Mouse (Mus musculus): Measurements from ENCODE around the gene Dact3.

Gene Dact3

GRCm38 (mm10) chr7:16894279-16894678 lies 19.2 kb downstream of the Dact3 start:
- no peak for DNase-seq

- DNase-seq = peak; percentile 71
Measured at GRCm38 (mm10) chr7:16895000-16895399, 19.9 kb downstream of the Dact3 start.

DNA sequence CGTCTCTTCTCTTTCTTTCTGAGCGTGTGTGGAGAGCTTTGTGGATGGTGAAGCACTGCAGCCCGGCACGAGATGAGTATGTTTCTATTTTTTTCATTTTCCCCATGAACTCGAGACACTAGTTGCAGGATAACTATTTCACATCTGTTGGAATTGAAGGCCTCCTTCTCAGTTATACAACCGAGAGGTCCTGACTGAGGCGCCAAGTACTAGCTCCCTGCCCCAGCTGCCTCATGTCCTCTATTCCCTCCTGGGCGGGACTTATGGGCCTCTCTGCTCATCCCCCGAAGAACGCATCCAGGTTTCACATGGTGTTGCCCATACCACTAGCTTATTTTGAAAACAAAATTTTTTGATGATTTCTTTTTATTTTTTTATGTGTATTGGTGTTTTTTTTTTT lies 20.4 kb downstream of the Dact3 start:
- DNase-seq = no peak

DNA sequence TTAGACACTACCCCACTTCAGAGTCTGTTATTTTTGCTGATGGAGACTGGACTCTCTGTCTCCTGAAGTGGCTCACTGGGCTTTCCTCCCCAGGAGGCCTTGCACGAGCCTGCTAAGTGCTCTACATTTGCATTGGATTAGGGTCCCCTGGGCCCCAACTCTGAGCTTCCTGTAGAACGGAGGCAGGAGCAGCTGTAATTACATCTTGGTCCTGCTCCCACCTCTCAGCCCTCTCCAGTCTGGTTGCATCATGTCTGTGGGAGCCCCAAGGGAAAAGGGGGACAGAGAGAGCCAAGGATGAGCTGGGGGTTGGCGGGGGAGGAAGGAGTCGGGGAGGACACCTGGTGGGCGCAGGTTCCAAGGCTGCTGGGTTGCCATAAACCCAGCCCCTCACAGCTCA lies 25.4 kb downstream of the Dact3 start:
- DNase-seq = peak; percentile 3

- no peak for DNase-seq
Measured at GRCm38 (mm10) chr7:16903439-16903955, 28.4 kb downstream of the Dact3 start.

DNA sequence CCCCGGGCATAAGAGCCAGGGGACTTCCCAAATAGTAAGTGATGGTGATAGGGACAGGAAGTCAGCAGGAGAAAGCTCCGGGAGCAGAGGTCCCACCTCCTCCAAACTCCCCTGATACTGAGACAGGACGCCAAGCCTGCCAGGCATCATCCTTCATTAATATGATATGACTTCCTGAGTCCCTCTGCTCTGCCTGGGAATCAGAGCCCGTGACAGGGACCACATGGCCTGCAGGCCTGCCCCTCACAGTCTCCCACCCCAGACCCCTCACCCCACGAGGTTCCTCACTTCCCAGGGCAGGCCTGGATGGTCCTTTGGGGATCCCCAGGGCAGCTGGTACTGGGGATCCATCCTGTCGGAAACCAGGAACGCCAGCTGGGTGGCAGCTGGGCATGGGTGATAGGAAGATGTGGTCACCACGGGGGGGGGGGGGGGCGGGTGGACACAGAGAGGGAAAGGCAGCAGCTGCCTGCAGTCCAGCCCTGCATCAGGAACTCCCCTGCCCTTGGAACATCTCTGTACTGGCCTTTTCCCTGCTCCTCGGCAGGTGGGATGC lies 29.1 kb downstream of the Dact3 start:
- no peak for DNase-seq

DNA sequence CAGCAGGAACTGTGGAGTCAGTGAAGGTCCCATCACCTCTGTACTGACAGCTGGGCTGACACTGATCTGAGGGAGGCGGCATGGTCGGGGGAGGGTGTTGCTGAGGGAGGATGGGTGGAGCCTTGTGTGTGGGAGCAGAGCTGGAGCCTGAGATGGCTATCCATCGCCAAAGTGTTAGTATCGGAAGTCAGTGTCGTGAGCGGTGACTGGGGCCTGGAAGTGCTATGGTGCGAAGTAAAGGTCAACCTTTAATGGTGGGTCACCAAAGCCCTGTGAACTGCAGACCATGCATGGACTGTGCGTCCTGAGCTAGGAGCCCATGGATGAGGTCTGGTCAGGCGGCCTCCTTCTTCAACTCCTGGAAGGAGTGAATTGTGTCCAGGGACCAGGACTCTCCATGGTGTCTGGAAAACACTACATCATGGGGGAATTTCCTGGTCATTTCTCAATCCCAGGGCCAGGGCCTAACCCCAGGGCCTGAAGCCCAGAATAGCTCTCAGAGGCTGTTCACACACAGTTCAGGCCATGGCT lies 30.4 kb downstream of the Dact3 start:
- no peak for DNase-seq

DNA sequence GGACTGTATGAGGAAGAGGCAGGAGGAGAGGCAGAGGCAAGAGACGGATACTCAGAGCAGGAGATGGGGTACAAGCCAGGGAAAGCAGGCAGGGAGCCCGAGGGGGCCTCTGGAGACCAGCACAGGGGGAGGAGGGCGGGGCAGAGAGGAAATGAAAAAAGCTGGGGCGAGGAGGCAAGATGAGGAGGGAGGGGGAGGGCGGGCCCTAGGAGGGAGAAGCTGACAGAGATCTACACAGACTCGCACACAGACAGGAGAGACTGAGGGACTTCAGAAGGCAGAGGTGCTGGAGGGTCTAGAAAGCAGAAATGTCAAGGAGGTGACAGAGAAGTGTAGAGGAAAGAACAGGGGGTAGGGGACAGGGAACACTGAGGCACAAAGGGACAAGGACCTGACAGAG lies 31.2 kb downstream of the Dact3 start, which contains the start of gene Ptgir:
Ptgir (plus strand) TSS at position 210 of the 400 bp plus-strand sequence.
- DNase-seq = no peak

DNA sequence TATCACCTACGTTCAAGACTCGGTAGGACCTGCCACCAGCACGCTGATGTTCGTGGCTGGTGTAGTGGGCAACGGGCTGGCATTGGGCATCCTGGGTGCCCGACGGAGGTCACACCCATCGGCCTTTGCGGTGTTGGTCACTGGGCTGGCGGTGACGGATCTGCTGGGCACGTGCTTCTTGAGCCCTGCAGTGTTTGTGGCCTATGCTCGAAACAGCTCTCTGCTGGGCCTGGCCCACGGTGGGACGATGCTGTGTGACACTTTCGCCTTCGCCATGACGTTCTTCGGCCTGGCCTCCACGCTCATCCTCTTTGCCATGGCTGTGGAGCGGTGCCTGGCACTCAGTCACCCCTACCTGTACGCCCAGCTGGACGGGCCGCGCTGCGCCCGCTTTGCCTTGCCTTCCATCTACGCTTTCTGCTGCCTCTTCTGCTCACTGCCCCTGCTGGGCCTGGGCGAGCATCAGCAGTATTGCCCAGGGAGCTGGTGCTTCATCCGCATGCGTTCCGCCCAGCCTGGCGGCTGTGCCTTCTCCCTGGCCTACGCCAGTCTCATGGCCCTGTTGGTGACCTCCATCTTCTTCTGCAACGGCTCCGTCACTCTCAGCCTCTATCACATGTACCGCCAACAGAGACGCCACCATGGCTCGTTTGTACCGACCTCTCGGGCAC lies 31.9 kb downstream of the Dact3 start:
- no peak for DNase-seq

DNA sequence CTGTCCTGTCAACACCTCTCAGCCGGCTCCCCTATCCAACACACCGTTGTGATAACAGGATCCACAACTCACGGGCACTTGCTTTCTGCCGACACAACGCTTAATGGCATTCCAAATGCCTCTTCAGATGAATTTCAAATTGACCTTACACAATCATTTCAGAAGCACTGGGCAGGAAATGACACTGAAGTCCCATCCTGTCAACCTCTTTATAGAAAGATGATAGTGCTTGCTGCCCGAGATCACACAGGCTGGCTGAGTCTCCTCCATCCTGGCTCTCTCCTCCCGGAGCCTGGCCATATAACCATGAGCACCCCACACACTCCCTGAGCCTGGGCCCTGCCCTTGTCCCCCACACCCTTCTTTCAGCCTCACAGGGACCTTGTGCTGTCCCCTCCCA lies 32.7 kb downstream of the Dact3 start:
- no peak for DNase-seq

DNA sequence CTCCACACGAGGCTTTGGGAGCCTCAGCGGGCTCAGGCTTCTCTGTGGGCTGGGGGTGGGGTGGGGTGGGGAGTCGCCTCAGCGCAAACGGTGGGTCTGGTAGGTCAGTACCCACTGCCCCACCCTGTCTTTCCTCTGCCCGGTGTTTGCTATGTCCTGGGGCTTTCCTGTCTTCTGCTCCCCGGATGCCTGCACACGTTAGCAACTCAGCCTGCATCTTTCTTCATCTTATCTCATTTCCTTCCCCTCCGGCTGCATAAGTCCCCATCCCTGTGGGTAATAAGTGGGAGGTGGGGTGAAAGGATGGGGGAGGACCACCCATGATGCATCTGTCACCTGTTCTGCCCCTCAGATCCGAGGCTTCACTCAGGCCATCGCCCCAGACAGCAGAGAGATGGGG lies 33.2 kb downstream of the Dact3 start:
- DNase-seq = no peak

DNA sequence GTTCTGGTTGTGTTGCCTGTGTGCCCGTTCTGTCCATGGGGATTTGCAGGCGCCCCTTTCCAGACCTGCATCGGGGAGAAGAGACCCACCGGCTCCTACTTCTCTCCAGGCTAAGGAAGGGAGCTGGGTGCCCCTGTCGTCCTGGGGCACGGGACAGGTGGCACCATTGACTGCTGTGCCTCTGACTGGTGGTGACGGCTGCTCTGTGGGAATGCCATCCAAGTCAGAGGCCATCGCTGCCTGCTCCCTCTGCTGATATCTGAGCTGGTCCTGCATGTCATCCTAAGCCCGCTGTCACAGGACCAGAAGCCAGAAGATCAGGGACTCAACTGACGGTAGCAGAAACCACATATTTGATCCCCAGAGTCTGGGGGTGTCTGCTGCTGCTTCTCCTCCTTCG lies 33.7 kb downstream of the Dact3 start:
- no peak for DNase-seq

GRCm38 (mm10) chr7:16909909-16910308 lies 34.8 kb downstream of the Dact3 start:
- DNase-seq = no peak

GRCm38 (mm10) chr7:16911904-16912303 lies 36.8 kb downstream of the Dact3 start:
- DNase-seq = no peak

DNA sequence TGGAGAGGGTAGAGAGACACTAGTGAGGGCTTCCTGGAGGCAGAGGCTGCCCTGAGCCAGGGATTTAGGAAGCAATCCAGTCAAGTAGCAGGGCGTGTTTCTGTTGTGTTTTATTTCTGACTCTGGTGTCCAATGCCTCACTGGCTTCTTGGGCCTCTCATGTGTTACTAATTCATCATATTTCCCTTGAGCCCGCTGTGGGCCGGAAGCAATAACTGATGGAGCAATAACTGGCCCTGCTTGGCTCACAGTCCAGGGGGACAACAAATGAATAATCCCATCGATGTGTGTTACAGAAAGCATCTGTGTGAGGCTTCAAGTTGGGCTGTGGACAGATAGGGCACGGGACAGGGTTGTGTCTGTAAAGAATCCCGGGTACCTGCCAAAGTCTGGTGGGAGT lies 37.2 kb downstream of the Dact3 start:
- DNase-seq = no peak

- peak; percentile 65 for DNase-seq
Measured at GRCm38 (mm10) chr7:16913806-16914452, 38.8 kb downstream of the Dact3 start.

DNA sequence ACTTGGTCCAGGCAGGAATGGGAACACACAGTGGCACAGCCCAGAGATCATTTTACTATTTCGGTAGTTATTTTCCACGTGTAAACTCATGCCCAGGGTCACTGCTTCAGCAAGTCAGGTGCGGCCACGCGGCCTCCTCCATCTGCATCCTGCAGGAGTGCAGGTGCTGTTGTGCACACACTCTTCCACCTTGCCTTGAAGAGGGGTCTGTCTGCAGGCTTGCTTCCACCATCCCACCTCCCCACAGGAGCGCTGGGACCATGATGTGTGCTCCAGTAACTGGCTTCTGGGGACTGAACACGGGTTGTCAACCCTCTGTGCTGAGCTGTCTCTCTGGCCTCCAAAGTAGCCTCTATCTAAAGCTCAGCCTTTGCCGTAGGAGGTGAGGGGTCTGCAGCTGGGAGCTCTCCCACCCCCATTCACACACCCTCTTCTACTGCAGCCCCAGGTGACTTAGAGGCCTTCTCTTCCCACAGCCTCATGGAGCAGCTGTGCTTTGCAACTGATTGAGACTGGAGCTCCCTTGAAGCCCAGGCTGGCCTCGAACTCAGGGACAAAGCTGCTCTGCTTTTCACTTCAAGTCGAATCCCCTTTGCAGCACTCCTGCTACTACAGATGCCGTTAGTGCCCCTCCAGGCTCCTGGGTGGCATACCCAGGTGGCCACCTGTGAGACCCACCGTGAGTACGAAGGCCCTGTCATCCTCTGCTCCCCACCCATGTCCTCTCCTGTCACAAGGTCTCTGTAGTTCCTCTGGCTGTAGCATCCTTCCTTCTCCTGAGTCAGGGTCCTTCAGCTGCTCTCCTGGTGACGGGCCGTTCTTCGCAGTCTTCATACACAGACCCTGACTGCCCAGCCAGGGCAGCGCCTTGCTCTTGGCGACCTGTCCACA lies 39.6 kb downstream of the Dact3 start:
- no peak for DNase-seq

- DNase-seq = no peak
Measured at GRCm38 (mm10) chr7:16915461-16916340, 40.6 kb downstream of the Dact3 start.

DNA sequence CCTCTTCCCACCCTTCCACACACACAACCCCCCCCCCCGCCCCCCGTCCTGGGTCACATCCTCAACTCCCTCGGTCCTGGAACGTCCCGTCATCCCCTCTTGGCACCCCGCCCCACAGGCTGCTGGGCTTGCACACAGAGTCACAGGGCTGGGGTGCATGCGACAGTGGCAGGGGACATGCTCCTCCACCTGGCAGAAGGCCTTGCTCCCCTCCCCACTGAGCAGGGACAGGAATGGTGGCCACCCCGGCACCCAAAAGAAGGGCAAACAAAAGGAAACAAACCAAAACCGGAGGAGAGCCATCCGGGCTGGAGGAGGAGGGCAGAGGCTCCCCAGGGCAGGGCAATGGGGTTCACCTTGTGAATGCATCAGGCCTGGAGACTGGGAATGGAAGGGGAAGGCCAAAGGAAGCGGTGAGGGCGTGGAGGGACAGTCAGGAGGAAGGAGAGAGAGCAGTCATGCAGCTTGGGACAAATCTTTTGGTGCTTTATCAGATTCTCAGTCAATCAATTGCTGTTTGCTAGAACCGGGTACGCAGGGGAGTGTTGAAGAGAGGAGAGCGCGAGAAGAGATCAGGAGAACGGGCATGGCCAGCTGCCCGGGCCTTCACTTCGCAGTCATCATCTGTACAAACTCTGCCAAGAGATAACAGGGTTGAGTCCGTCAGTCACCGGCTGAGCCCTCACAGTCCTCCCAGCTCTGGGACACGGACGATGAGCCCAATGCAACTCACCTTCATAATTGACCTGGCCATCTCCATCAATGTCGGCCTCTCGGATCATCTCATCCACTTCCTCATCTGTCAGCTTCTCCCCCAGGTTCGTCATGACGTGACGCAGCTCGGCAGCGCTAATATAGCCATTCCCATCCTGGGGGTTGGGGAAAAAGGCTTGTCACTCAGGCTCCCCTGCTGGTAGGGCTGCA lies 41.5 kb downstream of the Dact3 start:
- no peak for DNase-seq

- DNase-seq = no peak
Measured at GRCm38 (mm10) chr7:16917447-16917846, 42.3 kb downstream of the Dact3 start.

DNA sequence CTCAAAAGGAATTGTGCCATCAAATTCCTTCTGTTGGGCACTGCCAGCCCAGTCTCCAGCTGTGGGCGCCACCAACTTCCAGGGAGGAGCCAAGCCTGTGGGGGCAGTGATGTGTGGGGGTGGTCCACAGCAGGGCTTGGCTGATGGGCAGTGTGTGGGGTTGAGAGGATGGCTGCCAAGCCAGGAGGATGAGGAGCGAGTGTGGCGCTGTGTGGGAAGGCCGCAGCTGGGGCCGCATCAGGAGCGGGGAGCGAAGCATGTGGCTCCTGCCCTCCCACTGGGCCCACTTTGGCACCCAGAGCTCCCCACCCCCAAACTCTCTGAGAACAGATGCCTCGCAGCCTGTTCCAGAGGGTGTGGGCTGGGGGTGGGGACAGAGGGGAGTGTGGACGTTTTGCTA lies 42.9 kb downstream of the Dact3 start:
- peak; percentile 77 for DNase-seq

Data from right cerebral cortex, postnatal 25 days (tissue).